Mouse (Mus musculus) heart, postnatal 25 days (tissue): ENCODE data around the gene Hnf4a. TPM values are rescaled to one million over a fixed set of nuclear protein-coding genes. Genes with fewer than 3 reads are reported as not detected.

Source experiments
- DNase-seq: peaks from one replicate; pipeline ENCODE4 v3.0.0; 2022; ENCODE audit warnings: low spot score
- intact Hi-C: fragments of 180-260 bp; cut with DNase I; formaldehyde crosslinking; loops from one replicate; pipeline ENCODE4 v1.15.1; 2025
- total RNA-seq, 2 experiments: library from RNA; stranded (reverse); gene quantifications; 2 replicates each; pipeline ENCODE4 v1.2.3; 2021

Gene Hnf4a
- total RNA-seq, 2 experiments from 2014 or later, result not detected

DNA sequence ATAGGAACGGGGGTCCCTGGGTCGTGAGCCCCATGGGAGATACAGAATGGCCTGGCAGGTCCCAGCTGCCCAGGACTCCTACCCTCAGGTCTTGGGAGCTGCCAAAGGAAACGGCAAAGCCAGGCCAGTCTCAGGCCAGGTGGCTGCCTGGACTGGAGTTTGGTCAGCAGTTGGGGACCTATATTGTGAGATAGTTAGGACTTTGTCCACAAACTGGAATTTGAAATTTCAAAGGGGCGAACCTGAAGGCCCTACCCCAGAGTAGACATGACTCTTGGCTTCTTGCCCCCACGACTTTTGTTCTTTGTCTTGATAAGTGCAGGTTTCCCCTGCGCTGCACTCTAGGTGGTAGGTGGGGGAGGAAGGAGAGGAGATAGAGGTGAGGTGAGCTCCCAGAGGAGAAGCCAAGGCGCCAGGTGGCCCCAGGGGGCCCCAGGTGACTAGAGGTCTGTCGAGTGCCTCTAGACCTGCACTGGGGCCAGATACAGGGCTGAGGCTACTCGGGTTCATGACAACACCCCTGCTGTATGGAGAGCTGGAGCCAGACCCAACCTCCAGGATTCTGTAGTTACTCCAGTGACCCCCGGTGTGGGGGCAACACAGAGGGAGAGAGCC, 35.1 kb downstream of the Hnf4a start:
- intact Hi-C loops, result no loop called here
- no peak for DNase-seq

- DNase-seq, result no peak
- intact Hi-C loops, result no loop called here
Observed at GRCm38 (mm10) chr2:163542674-163543073, 36.1 kb downstream of the Hnf4a start.

DNA sequence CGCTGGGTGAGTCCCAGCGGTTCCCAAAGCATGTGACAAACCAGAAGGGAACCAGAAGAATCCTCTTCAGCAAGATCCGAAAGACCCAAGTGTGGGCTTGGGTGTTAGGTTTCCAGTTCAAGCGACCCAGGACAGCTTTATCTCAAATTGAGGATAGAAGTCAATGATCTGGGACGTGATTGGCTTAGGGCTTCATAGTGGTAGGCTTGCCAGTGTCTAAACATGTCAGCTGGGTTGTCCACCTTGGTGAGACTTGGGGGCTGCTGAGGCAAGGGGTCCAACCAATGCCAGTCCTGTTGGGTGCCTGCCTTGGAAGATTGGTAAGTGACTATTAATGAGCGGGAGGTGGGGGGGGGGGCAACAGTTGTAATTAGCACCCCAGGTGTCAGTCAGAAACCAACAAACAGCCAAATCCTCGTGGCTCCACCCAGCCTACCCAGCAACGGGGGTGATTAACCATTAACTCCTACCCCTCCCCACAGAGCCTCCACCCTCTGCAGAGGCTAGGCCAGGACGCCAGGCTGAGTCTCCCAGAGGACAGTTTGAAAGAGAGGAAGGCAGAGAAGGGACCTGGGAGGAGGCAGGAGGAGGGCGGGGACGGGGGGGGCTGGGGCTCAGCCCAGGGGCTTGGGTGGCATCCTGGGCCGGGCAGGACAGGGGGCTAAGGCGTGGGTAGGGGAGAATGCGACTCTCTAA, 40.2 kb downstream of the Hnf4a start:
- no peak for DNase-seq
- intact Hi-C loops, result no loop called here

DNA sequence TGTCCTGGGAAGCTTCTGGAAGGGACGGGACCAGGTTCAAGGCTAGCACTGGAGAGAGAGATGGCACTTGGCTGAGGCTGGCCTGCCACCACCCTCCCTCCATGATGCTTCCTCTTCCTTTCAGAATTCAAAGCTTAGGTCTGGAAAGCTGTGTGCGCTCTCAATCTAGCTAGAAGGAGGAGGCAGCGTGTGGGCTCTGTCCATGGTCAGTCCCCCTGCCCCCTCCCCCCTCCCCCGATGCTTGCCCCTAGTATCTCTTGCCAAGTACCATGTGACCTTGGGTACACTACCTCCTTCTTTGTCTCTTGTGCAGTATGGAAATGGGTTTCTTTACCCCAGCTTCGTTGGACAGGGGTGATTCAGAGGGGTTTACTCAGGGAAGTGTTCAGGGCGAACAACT, 42.2 kb downstream of the Hnf4a start:
- no peak for DNase-seq
- intact Hi-C loops, result no loop called here

DNA sequence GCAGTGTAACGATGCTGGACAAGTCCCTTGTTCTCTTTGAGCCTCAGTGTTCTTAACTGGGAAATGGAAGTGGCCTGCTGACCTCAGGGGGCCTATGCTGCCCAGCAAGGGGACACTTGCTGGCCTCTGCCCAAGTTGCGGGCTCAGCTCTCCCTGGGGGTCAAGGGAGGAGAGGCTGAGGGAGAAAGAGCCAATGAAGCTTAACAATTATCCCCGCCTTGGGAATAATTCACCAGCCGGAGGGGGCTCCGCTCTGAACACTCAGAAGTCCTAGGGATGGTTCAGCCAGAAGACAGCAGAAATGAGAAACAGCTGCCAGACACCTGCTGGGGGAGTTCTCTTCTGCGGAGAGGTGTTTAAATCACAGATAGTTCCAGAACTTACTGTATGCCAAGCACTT, 43.2 kb downstream of the Hnf4a start:
- no peak for DNase-seq
- intact Hi-C loops, result no loop called here

DNA sequence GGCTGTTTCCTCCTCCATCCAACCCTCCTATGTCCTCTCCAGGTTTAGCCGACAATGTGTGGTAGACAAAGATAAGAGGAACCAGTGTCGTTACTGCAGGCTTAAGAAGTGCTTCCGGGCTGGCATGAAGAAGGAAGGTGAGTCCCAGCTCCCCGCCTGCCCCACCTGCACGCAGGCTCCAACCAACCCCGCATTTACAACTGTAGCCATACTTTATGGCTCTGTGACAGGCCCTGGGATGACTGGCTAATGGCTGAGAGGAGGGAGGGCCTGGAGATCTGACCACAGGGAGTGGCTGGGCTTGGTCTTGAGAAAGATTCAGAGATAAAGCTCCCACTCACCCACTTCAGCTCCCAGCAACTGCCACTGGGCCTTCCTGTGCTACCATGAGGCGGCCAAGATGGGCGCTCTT, 45.9 kb downstream of the Hnf4a start:
- DNase-seq, result no peak
- intact Hi-C loops, result no loop called here

DNA sequence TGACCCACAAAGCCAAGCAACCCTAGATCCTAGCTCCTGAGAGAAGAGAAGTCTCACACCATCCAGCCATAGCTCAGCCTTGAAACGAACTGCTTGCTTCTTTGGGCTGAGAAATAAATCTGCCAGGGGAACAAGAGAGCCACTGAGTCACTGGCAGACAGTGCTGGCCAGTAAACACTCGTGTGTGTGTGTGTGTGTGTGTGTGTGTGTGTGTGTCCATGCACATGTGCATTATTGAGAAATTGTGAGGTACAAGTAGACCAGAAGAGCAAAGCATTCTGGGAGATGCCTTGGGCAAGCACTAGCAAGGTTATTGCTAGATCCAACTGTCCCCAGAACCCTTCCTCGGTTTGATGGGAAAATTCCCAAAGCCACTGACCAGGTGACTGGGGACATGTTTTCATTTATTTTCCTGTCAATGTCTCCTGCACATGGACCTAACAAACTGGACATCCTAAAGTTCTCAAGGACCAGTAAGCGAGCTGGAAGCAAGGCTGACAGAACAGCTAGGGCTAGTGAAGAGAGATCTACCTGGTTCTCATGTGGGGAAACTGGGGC, 47.9 kb downstream of the Hnf4a start:
- intact Hi-C loops, result no loop called here
- DNase-seq, result no peak

GRCm38 (mm10) chr2:163554996-163555395, 48.4 kb downstream of the Hnf4a start:
- no peak for DNase-seq
- intact Hi-C loops, result no loop called here

GRCm38 (mm10) chr2:163555417-163555816, 48.8 kb downstream of the Hnf4a start:
- no peak for DNase-seq
- intact Hi-C loops, result no loop called here

GRCm38 (mm10) chr2:163558548-163558947, 51.9 kb downstream of the Hnf4a start:
- no peak for DNase-seq
- intact Hi-C loops, result no loop called here

DNA sequence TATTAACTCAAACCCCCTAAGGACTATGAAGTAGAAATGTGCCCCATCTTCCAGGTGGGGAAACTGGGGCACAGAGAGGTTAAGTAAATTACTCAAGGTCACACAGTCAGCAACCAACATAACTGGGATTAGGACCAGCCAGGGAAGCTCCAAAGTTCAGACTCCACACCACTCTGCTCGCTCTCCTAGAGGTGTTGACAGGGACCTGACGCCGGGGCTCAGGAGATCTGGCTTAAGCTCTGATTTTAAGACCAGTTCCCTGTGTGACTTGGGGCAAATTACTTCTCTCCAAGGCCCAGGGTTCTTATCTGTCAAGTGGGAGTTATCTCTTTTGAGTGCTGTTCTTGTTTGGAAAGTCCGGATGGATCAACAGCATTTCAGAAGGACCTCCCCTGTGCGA, 52.6 kb downstream of the Hnf4a start:
- intact Hi-C loops, result no loop called here
- DNase-seq, result no peak

DNA sequence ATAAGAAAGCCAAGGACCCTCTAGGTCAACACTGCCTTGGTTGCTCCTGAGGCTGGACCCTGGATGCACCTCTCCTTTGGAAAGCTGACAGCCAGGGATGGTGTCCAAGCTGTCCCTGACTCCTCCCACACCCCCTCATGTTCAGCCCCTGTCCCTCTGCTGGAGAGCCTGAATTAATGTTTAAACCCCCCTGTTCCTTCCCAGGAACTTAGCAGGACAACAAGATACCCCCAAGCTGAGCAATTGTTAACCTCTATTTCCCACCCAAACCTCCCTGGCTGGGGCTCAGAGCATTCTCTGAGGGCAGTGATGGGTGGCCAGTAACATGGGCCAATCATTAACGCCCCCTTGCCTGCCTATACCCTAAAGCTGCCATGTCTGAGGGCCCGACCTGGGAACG, 53.6 kb downstream of the Hnf4a start:
- intact Hi-C loops, result no loop called here
- no peak for DNase-seq

GRCm38 (mm10) chr2:163561258-163561948, 54.8 kb downstream of the Hnf4a start:
- no peak for DNase-seq
- intact Hi-C loops, result no loop called here

GRCm38 (mm10) chr2:163564646-163565045, 58.0 kb downstream of the Hnf4a start:
- intact Hi-C loops, result no loop called here
- DNase-seq, result no peak

DNA sequence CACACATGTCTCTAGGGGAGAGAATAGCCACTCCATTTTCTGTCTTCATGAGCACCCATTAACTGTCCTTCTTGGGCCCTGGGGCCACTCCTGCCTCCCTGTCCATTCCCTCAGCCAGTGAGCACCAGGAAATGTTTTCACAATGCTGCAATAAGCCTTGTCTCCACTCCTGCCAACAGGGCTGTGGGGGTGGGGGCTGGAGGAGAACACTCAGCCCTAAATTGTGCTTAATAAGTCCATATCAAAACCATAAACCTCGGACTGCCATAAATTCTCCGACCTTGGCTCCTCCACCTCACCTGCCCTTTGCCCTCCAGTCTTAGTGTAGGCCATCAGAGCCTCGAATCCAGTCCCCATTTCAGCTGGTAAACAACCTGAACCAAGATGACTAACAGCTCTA, 67.7 kb downstream of the Hnf4a start:
- no peak for DNase-seq
- intact Hi-C loops, result no loop called here

- no peak for DNase-seq
Observed at GRCm38 (mm10) chr2:163575248-163575647, 68.6 kb downstream of the Hnf4a start.

GRCm38 (mm10) chr2:163577986-163578385, 71.4 kb downstream of the Hnf4a start:
- DNase-seq, result no peak
- intact Hi-C loops, result no loop called here

More at GRCm38 (mm10) chr2:163575248-163575647, 68.6 kb downstream of the Hnf4a start:
- intact Hi-C loops, result no loop called here

DNA sequence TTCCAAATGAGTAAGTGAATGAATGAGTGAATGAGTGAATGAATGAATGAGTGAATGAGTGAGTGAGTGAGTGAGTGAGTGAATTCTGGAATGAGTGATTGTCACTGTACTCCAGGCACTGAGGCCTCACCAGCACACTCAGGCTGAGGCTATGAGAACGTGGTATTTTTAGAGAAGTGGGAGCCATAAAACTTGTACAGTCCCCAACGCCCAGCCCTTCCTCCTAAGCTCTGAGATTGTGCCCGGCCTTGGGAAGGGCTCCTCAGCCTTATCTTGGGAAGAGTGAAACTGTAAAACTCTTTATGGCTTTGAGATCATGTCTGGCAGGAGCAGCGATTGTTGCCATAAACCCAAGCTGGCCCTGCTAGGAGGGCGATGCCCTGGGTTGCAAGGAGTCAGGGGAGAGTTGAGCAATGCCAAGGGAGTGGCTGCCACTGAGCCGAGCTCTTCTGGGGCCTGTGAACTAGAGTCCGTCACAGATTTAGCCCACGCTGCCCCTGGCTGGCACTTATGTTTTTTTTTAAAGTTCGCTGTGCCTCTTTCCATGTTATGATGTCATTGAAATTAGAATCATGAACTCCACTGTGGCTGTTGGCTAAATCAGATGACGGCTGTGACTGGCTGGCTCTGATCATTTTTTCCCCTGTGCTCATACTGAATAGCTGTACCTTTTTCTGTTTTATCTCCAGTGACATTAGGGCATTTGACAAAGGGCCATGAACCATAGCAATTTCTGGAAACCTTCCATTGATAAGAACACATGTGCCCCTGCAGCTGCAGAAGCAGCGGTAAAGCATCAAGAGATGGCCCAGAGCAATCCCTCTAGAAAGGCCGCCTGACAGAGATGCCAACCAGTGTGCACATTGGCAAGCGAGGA, 73.7 kb downstream of the Hnf4a start:
- DNase-seq, result no peak
- intact Hi-C loops, result no loop called here

GRCm38 (mm10) chr2:163583226-163584087, 76.8 kb downstream of the Hnf4a start:
- no peak for DNase-seq
- intact Hi-C loops, result no loop called here
